Mouse (Mus musculus): ENCODE data around the gene Large1.

GRCm38 (mm10) chr8:73400343-73400742 lies 47.0 kb upstream of the Large1 start:
- TF ChIP-seq ZC3H11A (IDR thresholded peaks at IDR 0.05; ENCODE audit: borderline replicate concordance, low read depth, low read length) (no peak), CHD2 (IDR thresholded peaks at IDR 0.05; ENCODE audit: low read depth, low read length) (no peak), HCFC1 (IDR thresholded peaks at IDR 0.05; ENCODE audit: borderline replicate concordance, insufficient read depth, low read length) (no peak), MAFK (IDR thresholded peaks at IDR 0.05; ENCODE audit: insufficient read depth, low read depth, low read length) (no peak), ZNF384 (IDR thresholded peaks at IDR 0.05; ENCODE audit: low read depth, low read length) (no peak)
